Mouse (Mus musculus): ENCODE data around the gene Gm29609. TPM values are rescaled to one million over a fixed set of nuclear protein-coding genes. Genes with fewer than 3 reads are reported as not detected.

Gm29609 gene
- polyA plus RNA-seq, 1 experiment from 2014 or later = 0.74 TPM

- H3K9me3 ChIP-seq (replicated peaks) = no peaks in the 10 kb centered on the region
- no peaks in the 10 kb centered on the region for H3K27me3 ChIP-seq
- peaks cover 25% of the 10 kb centered on the region for H3K4me1 ChIP-seq (replicated peaks)
- H3K36me3 ChIP-seq (replicated peaks) = peaks cover 78% of the 10 kb centered on the region
- H3K4me3 ChIP-seq (replicated peaks) = no peak overlapping the region
- H3K4me2 ChIP-seq = no peak overlapping the region
- no peak overlapping the region for H3K9ac ChIP-seq
- H3K27ac ChIP-seq (replicated peaks) = no peak overlapping the region
- WGBS (ENCODE audit: insufficient replicate concordance) = 81% methylated on average over 6 of the region's 6 CpGs
- no peak for ATAC-seq (ENCODE audit: insufficient read depth)
These were observed 24.7 kb upstream of the Gm29609 start for GRCm38 (mm10) chr5:31204421-31204820.

GRCm38 (mm10) chr5:31203866-31204265 lies 24.2 kb upstream of the Gm29609 start:
- 87% methylated on average over 2 of the region's 2 CpGs for WGBS (ENCODE audit: insufficient replicate concordance)
- Histone ChIP-seq H3K36me3 (replicated peaks) (peaks cover 83% of the 10 kb centered on the region), H3K27me3 (no peaks in the 10 kb centered on the region), H3K4me1 (replicated peaks) (peaks cover 25% of the 10 kb centered on the region), H3K27ac (replicated peaks) (no peak overlapping the region), H3K4me3 (replicated peaks) (no peak overlapping the region), H3K9ac (no peak overlapping the region), H3K9me3 (replicated peaks) (no peaks in the 10 kb centered on the region), H3K4me2 (no peak overlapping the region)
- no peak for ATAC-seq (ENCODE audit: insufficient read depth)

GRCm38 (mm10) chr5:31202933-31203332 lies 23.2 kb upstream of the Gm29609 start:
- Histone ChIP-seq H3K4me2 (peak overlapping the region; percentile 94), H3K9me3 (replicated peaks) (no peaks in the 10 kb centered on the region), H3K4me1 (replicated peaks) (peaks cover 31% of the 10 kb centered on the region), H3K27ac (replicated peaks) (peak overlapping the region; percentile 84), H3K9ac (no peak overlapping the region; the same call in 1 of the 2 replicates), H3K4me3 (replicated peaks) (peak overlapping the region; percentile 86), H3K36me3 (replicated peaks) (peaks cover 83% of the 10 kb centered on the region), H3K27me3 (no peaks in the 10 kb centered on the region)
- no peak for ATAC-seq (ENCODE audit: insufficient read depth)
- WGBS (ENCODE audit: insufficient replicate concordance) = 77% methylated on average over 7 of the region's 7 CpGs

- Histone ChIP-seq H3K27me3 (no peaks in the 10 kb centered on the region), H3K4me3 (replicated peaks) (peak within 1 kb of the TSS; percentile 86), H3K27ac (replicated peaks) (peak within 1 kb of the TSS; percentile 84), H3K4me1 (replicated peaks) (peaks cover 31% of the 10 kb centered on the region), H3K9ac (peak within 1 kb of the TSS; percentile 78), H3K9me3 (replicated peaks) (no peaks in the 10 kb centered on the region), H3K36me3 (replicated peaks) (peaks cover 83% of the 10 kb centered on the region), H3K4me2 (peak within 1 kb of the TSS; percentile 94)
- WGBS (ENCODE audit: insufficient replicate concordance) = under 1% methylated on average over 53 of the region's 53 CpGs
- peak; percentile 95 for ATAC-seq (ENCODE audit: insufficient read depth)
These were observed 22.3 kb upstream of the Gm29609 start, which contains the start of gene Zfp513 for GRCm38 (mm10) chr5:31201742-31202590. Gene Zfp513 (minus strand): TSS chr5:31202303.

- H3K36me3 ChIP-seq (replicated peaks) = peaks cover 84% of the 10 kb centered on the region
- WGBS (ENCODE audit: insufficient replicate concordance) = 14% methylated on average over 13 of the region's 13 CpGs
These were observed 21.5 kb upstream of the Gm29609 start for GRCm38 (mm10) chr5:31201042-31201741.

GRCm38 (mm10) chr5:31200327-31200768 lies 20.6 kb upstream of the Gm29609 start:
- Histone ChIP-seq H3K9ac (no peak overlapping the region), H3K4me3 (replicated peaks) (0 out of 2 replicates have a peak overlapping the region, but pooled peaks have one; percentile 86), H3K27ac (replicated peaks) (no peak overlapping the region), H3K4me2 (peak overlapping the region; percentile 94; the same call in 1 of the 2 replicates), H3K27me3 (no peaks in the 10 kb centered on the region), H3K36me3 (replicated peaks) (peaks cover 84% of the 10 kb centered on the region), H3K4me1 (replicated peaks) (peaks cover 31% of the 10 kb centered on the region), H3K9me3 (replicated peaks) (no peaks in the 10 kb centered on the region)
- WGBS (ENCODE audit: insufficient replicate concordance) = 83% methylated on average over 27 of the region's 27 CpGs
- ATAC-seq (ENCODE audit: insufficient read depth) = no peak

More at GRCm38 (mm10) chr5:31201042-31201741, 21.5 kb upstream of the Gm29609 start:
- ATAC-seq (ENCODE audit: insufficient read depth) = no peak
- H3K9ac ChIP-seq = peak overlapping the region; percentile 78
- peak overlapping the region; percentile 84 for H3K27ac ChIP-seq (replicated peaks)
- H3K4me3 ChIP-seq (replicated peaks) = peak overlapping the region; percentile 86
- peaks cover 31% of the 10 kb centered on the region for H3K4me1 ChIP-seq (replicated peaks)
- peak overlapping the region; percentile 94 for H3K4me2 ChIP-seq
- H3K27me3 ChIP-seq = no peaks in the 10 kb centered on the region
- no peaks in the 10 kb centered on the region for H3K9me3 ChIP-seq (replicated peaks)

GRCm38 (mm10) chr5:31199893-31200292 lies 20.2 kb upstream of the Gm29609 start:
- no peak overlapping the region for H3K27ac ChIP-seq (replicated peaks)
- no peaks in the 10 kb centered on the region for H3K27me3 ChIP-seq
- H3K9me3 ChIP-seq (replicated peaks) = no peaks in the 10 kb centered on the region
- H3K4me1 ChIP-seq (replicated peaks) = peaks cover 31% of the 10 kb centered on the region
- peaks cover 84% of the 10 kb centered on the region for H3K36me3 ChIP-seq (replicated peaks)
- H3K4me3 ChIP-seq (replicated peaks) = no peak overlapping the region
- ATAC-seq (ENCODE audit: insufficient read depth) = no peak
- H3K9ac ChIP-seq = no peak overlapping the region
- 79% methylated on average over 9 of the region's 9 CpGs for WGBS (ENCODE audit: insufficient replicate concordance)
- H3K4me2 ChIP-seq = no peak overlapping the region

GRCm38 (mm10) chr5:31199321-31199892 lies 19.7 kb upstream of the Gm29609 start:
- no peaks in the 10 kb centered on the region for H3K27me3 ChIP-seq
- ATAC-seq (ENCODE audit: insufficient read depth) = no peak
- no peak overlapping the region for H3K4me3 ChIP-seq (replicated peaks)
- no peak overlapping the region for H3K9ac ChIP-seq
- H3K36me3 ChIP-seq (replicated peaks) = peaks cover 84% of the 10 kb centered on the region
- 84% methylated on average over 19 of the region's 19 CpGs for WGBS (ENCODE audit: insufficient replicate concordance)
- H3K4me1 ChIP-seq (replicated peaks) = peaks cover 36% of the 10 kb centered on the region
- no peak overlapping the region for H3K4me2 ChIP-seq
- H3K9me3 ChIP-seq (replicated peaks) = no peaks in the 10 kb centered on the region
- no peak overlapping the region for H3K27ac ChIP-seq (replicated peaks)

- Histone ChIP-seq H3K9me3 (replicated peaks) (no peaks in the 10 kb centered on the region), H3K36me3 (replicated peaks) (peaks cover 80% of the 10 kb centered on the region), H3K4me1 (replicated peaks) (peaks cover 42% of the 10 kb centered on the region), H3K4me3 (replicated peaks) (no peak overlapping the region), H3K9ac (no peak overlapping the region), H3K27ac (replicated peaks) (no peak overlapping the region), H3K4me2 (no peak overlapping the region), H3K27me3 (no peaks in the 10 kb centered on the region)
- WGBS (ENCODE audit: insufficient replicate concordance) = 82% methylated on average over 5 of the region's 5 CpGs
- no peak for ATAC-seq (ENCODE audit: insufficient read depth)
These were observed 19.1 kb upstream of the Gm29609 start for GRCm38 (mm10) chr5:31198616-31199320.

GRCm38 (mm10) chr5:31198170-31198569 lies 18.5 kb upstream of the Gm29609 start:
- no peak for ATAC-seq (ENCODE audit: insufficient read depth)
- no peaks in the 10 kb centered on the region for H3K27me3 ChIP-seq
- 78% methylated on average over 9 of the region's 9 CpGs for WGBS (ENCODE audit: insufficient replicate concordance)
- no peak overlapping the region for H3K4me2 ChIP-seq
- H3K9ac ChIP-seq = no peak overlapping the region
- no peak overlapping the region for H3K4me3 ChIP-seq (replicated peaks)
- no peak overlapping the region for H3K27ac ChIP-seq (replicated peaks)
- H3K4me1 ChIP-seq (replicated peaks) = peaks cover 42% of the 10 kb centered on the region
- H3K36me3 ChIP-seq (replicated peaks) = peaks cover 74% of the 10 kb centered on the region
- no peaks in the 10 kb centered on the region for H3K9me3 ChIP-seq (replicated peaks)
